Mouse (Mus musculus) left cerebral cortex, adult 11 months (tissue): ENCODE results near the gene Zfp273.
"Not testable (repeated sequence)": the region's sequence is repeated elsewhere in the genome, so short reads cannot be mapped to it uniquely, and the experiment has no call there.

Source experiments
- DNase-seq: peaks from one replicate; pipeline ENCODE4 v3.0.0; 2022; ENCODE audit warnings: low spot score

The Zfp273 gene

DNA sequence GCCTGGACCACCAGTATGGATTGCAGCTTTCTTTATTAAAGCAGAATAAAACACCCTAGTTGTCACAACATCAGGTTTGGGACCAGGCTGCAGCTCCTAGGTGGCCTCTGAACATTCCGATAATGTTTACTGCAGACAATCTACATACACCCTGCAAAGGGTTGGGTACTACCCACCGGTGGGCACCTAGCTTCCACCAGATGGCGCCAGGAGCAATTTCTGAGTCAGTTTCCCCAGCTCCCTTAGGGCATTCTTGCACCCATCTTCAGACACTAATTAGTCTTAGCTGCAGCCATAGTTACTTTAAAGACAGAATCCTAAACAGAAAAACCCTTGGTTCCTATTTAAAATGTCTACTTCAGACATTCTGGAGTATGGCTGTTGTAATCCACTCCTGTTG lies 54.4 kb downstream of the Zfp273 start:
- DNase-seq = no peak

DNA sequence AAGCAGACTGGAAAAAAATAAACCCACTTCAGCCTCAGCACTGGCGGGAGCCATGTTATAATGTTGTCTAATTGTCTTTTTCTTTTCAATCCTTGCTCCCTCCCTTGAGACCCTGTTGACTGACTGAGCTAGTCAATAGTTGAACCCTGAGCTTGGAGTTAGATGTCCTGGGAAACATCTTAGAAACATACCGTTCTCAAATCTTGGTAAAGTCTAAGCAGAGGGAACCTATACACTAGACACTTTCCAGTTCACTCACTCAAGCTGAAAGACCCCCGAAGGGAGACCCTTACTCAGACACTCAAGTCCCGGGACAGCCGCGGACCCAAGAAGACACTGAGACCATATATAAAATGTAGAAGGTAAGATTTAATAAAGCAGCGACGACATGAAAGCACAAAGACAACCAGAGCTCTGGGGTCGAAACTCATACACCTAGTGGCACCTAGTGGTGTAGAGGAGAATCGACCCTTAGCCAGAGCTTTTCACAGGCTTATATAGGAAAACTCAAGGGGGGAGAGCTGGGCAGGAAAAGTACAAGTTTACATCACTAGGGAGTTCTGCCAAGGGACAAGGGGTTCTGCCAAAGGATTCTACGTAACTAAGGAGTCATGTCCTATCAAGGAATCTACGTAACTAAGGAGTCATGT lies 62.6 kb downstream of the Zfp273 start:
- DNase-seq = not testable (repeated sequence)
